Mouse (Mus musculus): ENCODE results near the gene Tmem201.

The Tmem201 gene

DNA sequence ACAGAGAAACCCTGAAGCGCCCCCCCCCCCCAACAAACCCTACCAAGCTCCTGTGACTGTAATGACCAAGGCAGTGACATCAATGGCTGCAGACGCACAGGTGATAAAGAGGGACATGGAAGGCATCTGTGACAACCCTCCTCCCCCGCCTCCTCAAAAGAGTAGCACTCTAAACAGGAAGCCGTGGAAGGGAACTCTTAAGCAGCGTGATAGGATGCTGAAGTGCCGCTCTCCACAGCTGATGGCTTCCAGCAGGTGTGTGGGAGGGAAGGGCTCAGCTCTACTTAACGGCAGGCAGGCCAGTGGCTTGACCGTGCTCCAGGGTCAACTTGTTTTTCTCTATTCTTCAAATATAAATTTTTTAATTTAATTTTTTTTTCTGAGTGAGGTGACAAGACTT lies 16.7 kb downstream of the Tmem201 start:
- WGBS: 69% methylated on average over 8 of the region's 8 CpGs

DNA sequence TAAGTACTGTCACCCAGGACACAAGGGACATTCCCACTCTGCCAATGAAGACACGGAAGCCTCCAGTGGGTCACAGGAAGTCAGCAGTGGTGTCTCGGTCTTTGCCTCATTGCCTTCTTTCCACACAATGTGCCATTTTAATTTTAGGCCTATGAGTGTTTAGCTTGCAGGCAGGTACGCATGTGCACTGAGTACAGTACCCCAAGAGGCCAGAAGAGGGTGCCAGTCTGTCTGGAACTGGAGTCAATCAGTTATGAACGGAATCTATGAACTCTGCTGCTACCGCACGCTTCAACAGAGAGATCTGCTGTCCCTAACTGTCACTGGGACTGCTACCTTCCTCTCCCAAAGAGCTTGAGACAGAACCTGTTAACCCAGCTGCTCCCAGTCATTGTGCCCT lies 18.2 kb downstream of the Tmem201 start:
- WGBS: 59% methylated on average over 6 of the region's 6 CpGs

DNA sequence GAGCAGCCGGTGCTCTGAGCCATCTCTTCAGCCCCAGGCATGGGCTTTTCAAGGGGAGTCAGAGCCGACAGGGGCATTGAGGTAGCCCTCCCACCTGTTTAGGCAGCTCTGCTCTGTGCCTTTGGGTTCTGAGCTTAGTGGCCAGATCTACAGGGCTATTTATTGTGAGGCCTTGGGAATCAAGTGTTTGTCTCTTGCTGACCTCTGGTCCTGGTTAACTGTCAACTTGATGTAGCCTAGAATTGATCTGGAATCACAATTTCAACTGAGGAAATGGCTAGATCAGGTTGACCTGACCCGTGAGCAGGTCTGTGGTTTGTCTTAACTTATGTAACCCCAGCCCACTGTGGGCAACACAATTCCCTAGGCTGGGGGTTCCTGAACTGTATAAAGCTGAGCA lies 23.3 kb downstream of the Tmem201 start:
- WGBS: 90% methylated on average over 3 of the region's 3 CpGs

DNA sequence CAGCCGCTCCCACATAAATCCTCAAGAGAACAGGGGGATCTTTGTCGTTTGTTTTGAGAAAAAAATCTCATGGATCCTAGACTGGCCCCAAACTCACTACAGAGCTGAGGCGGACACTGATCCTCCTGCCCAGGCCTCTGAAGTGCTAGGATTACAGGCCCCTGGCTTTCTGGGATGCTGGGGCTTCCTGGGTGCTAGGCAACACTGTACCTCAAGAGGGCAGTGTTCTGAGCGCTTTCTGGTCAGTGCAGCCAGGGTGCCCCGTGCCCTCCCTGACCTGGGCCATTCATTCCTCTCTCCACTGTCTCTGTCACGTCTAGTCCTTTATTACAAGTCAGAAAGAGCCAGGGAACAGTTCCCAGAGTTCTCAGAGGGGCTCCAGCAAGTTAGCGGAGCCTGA lies 25.9 kb downstream of the Tmem201 start:
- WGBS: 41% methylated on average over 7 of the region's 7 CpGs

DNA sequence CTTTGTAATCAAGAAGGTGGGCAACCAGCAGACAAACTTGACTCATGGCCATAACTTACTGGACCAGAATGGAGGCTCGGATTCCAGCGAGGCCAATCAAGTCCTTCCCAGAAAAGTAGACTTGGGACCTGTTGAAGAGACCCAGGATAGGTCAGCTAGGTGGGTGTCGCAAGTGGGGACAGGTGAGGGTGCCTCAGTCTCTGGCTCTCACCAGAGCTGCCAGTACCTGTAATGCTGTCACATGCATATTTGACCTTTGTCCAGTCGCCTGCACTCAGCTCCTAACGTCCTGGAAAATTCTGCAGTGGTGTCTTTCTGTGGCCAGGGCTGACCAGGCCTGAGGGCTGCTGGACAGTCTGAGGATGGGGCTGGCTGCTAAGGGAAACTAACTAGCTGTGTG lies 26.4 kb downstream of the Tmem201 start:
- WGBS: 97% methylated on average over 5 of the region's 5 CpGs

DNA sequence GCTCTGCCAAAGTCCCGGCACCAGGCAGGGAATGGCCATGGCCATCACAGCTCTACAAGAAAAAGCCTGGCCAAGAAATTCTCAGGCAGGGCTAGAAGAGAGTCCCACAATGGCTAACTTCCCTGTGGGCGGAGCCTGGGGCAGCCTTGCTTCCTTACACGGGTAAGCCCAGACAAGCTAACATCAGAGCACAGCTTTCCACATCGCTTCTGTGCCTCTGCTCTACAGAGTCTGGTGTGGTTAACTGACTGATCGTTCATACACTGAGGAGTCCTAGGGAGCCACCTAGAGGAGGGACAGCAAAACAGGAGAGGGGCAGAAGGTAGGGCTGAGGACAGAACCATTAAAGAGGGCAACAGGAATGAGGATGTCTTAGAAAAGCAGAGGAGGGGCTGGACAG lies 27.3 kb downstream of the Tmem201 start:
- WGBS: 21% methylated on average over 5 of the region's 5 CpGs

DNA sequence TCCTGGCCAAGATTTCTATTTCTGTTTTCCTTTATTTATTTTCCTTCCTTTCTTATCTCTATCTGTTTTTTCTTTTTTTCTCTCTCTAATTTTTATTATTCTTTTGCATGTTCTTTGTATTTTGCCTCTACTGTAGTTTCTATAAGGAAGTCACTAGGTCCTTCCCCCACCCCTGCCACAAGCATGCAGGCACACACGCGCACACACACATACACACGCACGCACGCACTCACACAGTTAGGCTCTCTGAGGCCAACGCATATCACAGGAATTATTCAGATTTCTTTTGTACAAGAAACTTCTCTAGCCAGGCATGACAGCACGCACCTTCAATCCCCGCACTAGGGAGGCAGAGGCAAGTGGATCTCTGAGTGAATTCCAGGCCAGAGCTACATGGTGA lies 31.9 kb downstream of the Tmem201 start:
- 90% methylated on average over 8 of the region's 8 CpGs for WGBS

DNA sequence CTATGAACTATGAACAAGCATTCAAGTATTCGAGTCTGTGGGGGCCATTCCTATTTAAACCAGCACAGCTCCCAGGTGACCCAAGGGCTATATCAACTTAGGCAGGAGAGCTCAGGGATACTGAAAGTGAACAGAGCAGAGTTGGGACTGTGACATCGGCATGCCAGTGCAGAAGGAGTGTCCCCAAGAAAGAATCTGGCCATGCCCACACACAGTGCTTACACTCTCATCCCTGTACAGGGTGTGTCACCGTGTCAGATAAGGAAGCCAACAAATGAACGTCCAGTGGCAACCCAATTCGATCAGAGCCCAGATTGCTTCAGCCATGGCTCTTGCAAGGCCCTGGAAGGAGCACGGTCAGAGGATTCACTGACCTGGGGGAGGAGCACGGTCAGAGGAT lies 32.5 kb downstream of the Tmem201 start:
- WGBS: 80% methylated on average over 7 of the region's 7 CpGs

DNA sequence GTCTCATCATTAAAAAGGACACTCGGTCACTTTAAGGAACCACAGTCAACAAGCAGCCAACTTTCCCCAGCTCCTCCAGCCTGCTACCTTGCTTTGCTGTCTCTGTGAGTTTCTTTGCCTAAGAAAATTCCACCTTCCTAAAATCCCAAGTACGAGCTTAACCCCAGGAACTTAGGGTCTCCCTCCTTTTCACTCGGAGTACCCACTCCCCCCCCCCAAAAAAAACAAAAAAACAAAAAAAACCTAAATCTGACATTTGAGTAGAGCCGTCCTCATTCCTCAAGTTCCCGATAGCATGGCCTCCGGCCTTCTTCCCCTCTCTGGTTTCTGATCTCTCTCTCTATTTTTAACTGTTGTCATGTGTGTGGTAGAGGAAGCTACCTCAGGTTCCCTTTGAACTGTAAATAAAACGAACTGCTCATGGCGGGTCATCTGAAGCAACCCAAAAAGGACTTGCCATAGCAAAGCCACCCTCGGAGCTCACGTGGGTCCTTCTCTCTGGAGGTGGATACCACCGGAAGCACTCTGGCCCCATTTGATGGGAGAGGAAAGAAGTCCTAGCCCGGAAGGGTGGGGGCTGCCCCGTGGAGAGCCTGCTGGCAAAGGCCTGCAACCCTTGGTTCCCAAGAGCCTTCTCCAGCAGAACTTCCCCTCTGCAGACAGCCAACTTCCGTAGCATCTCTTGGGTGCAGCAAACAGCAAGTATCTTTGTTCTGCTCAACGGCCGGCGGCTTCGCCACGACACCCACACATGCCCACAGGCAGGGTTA lies 35.4 kb downstream of the Tmem201 start, which contains the start of gene Pik3cd:
Gene Pik3cd (minus strand): TSS at position 362 of the 770 bp plus-strand sequence.
- 62% methylated on average over 19 of the region's 19 CpGs for WGBS

DNA sequence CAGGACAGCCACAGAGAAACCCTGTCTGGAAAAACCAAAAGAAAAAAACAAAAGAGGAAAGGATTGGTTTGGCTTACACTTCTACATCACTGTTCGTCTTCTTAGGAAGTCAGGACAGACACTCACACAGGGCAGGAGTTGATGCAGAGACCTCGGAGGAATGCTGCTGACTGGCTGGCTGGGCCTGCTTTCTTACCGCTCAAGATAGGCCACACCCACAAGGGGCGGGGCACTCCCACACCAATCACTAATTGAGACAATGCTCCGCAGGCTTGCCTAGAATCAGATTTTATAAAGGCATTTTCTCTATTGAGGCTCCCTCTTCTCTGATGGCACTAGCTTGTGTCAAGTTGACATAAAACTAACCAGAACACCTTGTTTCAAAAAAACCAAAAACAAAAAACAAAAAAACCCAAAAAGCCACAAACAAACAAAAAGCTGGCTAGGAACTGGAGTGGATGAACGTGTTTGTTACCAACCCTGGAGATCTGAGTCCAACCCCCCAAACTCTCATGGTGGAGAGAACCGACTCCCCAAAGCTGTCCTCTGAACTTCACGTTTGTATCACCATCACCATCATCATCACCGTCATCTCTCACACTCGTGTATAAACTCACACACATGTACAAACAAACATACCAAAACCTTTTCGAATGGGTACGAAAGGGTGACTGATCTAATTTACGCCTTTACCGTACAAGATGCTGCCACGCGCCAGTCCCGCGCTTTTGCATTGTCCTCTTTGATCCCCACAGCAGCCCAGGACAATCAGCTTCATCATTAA lies 36.2 kb downstream of the Tmem201 start:
- 78% methylated on average over 18 of the region's 18 CpGs for WGBS

DNA sequence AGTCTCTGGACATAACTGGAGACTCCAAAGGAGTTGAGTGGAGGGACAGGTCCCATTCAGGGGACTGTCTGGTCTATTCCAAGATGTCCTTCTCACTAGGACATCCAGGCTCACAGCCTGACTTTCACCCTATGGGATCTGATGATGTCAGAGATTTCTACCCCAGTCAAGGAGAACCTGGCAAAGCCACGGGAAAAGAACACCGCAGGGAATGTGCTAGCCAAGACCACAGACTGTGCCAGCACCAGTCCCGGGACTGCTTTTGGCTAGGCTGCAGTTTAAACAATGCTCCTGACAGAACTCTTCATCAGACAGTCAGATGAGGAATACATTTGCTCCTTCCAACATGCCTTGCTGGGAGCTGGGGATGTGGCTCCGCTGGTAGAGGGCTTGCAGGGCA lies 37.9 kb downstream of the Tmem201 start:
- 68% methylated on average over 4 of the region's 4 CpGs for WGBS

DNA sequence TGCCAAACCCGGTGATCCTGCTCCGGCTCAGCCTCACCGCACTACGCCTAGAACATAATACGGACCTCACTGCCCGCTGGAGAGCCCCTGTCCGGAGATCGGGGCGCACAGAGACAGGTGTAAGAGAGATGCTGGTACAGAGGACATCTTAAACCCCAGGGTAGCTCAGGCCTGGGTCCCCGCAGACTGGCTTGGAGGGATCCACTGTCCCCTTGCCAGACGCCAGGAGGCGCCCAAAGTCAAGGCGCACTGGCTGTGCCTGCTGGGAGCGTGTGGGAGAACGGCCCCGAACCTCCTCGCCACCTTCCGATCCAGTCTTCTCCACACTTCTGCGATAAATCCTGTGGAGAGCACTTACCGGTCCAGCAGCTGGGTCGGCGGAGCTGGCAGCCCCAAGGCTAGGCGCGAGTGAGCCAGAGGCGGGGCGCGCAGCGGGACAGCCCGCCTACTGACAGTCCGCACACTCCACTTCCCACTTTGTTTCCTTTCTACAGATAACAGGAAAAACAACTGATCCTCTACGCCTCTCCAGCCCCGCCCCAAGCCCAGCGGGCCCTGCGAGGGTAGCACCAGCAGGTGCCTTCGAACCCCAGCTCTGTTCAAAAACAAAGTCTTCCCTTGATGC lies 39.5 kb downstream of the Tmem201 start:
- 6% methylated on average over 35 of the region's 35 CpGs for WGBS

DNA sequence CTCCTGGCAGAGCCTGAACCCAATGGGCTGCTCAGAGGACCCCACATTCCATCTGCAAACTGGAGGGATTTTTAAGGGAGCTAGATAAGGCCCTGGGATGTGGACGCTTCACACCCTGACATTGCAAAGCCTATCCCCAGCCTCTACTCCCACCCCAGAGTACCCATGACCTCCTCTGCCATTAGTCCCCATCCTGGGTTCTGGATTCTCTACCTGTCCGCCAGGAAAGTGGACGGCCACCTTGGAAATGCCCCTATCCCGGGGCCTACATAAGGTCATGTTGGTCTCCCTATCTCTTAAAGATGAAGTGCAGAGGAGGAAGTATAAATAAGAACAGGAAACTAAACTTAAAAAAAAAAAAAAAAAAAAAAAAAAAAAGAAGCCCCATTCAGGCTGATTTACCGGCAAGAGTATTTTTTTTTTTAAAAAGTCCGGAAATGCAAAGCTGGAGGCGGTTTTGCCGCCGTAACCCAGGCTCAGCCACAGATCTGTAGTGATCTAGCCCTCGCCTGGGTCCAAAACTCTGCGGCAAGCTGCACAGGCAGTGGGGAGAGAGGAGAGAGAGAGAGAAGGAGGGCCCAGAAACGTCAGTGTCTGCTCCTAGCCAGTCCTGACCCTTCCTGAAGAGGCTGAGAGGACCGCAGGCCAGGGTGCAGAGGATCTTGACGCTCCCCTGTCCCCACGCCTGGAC lies 40.2 kb downstream of the Tmem201 start:
- WGBS: 34% methylated on average over 15 of the region's 15 CpGs

DNA sequence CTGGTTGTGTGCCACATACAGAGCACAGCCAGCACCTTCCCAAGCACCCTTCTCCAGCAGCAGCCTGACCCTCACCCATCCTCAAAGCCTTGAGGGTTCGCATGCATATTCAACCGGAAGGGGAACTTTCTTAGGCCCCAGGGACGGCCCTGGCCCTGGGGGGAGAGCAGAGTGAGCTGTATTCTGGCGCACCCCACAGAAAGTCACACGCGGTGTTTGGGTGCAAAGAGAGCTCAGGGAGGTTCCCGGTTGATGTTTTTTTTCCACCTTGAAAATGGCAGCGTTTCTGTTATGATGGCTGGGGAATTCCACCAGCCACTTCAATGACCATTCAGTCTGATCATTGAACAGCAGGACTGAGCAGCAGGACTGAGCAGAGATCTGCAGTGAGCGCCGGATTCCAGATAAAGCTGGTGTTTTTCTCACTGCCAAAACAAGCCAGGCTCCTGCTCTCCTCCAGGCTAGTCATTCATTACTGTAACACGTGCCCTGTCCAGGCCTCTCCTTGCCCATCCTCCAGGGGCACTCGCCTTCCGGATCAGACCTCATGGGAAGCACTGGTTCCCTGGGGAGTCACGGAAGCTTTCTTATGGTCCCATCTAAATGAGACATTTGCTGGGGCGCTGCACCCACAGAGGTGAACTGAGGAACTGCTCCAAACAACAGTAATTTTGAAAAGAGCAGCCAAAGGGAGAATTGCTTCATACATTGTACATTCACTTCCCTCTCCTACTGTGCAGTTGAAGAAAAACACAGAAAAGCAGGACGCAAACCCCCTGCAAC lies 41.5 kb downstream of the Tmem201 start:
- WGBS: 47% methylated on average over 16 of the region's 16 CpGs

DNA sequence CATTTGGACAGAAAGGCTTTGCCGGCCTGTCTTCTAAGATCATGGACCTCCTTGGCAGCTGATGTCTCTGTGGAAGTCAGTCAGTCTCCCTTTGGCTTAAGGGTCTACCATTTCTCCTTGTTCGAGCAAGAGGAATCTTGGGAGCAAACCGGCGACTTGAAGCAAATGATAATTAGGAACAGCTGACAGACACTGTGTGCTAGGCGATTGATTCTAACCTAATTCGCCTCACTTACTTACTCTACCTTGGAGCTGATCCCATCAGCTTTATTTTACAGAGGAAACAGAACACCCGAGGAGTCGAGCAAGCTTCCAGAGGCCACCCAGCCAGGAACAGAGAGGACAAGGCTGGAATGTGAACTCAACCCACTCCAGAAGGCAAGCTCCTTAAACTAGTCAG lies 46.5 kb downstream of the Tmem201 start:
- WGBS: 67% methylated on average over 8 of the region's 8 CpGs

DNA sequence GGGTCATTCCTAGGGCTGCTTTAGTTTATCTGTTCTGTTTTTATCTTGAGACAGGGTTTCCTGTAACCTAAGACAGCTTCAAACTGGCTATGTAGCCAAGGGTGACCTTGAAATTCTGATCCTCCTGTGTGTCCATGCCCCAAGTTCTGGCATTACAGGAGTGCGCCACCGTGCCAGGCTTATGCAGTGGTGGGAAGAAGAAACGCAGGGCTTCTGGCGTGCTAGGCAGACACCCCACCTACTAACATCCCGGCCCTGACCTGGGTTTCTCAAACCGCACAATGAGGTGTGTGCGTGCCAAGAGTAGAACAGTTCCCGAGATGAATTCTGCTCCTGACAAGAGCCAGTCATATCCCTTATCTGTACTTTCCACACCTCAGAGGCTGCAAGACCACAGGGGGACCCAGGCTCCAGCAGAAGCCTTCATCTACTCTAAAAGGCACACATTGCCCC lies 47.0 kb downstream of the Tmem201 start:
- 88% methylated on average over 8 of the region's 8 CpGs for whole genome bisulfite sequencing

DNA sequence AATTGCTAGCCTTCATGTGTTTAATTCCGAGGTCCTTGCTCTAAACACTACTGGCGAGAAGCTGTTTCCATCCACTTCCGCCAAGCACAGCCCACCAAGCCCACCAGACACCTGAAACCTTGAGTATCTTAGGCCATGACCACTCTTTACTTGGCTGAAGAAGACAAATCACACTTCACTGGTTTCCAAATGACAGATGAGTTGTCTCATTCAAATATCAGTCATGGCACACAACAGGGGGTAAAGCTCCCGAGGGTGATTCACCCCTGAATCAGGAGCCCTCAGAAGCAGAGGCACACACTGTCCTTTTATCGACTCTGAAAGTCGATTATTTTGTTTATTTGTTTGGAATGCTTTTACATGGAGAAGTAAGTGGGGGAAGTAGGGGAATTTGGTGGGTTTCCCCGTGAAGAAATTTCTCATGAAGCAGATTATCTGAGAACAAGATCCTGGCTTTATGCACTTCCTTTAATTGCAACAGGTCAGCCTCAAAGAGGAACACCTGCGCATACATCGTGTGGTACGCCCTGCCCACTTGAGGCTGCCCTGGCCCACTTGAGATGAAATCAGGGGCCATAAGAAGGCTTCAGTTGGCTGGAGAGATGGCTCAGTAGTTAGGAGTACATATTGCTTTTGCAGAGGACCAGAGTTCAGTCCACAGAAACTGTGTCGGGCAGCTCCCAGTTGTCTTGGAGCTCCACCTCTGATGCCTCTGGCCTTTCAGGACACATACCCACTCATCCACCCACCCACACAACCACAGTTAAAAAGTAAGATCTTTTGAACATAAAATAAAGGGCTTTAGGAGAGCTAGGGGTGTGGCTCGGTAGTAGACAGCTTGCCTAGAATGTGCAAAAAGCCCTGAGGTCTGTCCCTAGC lies 47.8 kb downstream of the Tmem201 start:
- 86% methylated on average over 12 of the region's 12 CpGs for WGBS

DNA sequence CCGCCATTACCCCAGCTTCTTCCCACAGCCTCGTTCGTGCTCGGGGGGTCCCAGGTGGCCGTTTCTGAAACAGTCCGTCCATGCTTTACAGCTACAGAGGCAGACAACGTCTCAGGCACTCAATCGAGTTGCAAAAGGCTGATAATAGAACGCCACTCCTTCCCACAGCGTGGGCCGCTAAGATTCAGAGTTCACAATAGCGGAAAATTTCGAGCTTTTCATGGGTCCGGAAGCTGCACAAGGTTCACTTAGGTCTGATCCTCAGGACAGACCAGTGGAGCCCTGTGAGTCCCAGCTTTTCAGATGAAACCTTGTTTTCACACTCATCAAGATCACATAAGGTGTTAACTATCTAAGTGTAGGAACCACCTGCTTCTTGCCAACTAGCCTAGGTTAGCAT lies 49.0 kb downstream of the Tmem201 start:
- WGBS: 80% methylated on average over 14 of the region's 14 CpGs

DNA sequence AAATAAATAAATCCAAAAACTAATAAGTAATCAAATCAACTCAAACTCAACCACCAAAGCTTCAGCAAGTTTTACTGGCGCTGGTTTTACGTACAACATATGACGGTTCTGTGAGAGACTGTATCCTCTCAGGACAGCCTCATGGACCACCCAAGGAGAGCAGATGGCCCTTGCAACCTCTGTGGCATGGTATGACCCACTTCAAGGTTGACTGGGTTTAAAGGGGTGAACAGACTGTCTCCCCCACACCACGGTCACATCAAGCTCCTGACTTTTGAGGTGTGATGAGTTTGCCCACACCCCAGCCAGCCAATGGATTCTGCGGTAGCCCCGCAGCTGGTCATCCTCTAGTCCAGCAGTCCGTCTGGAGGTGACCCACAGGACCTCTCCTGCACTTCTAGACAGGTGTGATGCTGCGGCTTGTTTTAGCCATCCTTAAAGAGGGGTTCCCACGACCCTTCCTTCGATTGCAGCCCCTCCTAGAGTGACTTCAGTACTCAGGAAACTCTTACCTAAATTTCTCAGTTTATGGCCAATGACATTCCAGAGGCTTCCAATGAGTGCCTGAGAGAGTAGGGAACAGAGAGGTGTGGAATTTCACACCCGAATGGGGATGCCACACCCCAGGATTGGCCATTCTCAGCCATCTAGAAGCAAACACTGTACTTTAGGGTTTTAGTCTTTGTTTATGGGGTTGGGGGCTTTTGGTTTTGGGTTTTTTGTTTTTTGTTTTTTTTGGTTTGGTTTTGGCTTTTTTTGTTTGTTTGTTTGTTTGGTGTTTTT lies 52.8 kb downstream of the Tmem201 start:
- 87% methylated on average over 11 of the region's 11 CpGs for WGBS

Measured in cerebral cortex, adult 2 months (tissue).